Mouse (Mus musculus) heart, postnatal 0 days (tissue): ENCODE results near the gene Mrpl1. TPM values are rescaled to one million over a fixed set of nuclear protein-coding genes. Genes with fewer than 3 reads are reported as not detected.

ENCODE experiments used
- ATAC-seq: fragments of 200-750 bp; cut with Nextera tagmentation; 2 replicates; pipeline ENCODE4 v1.8.0; 2017; ENCODE audit warnings: low read depth, moderate number of reproducible peaks, moderate library complexity; ENCODE audit not compliant: insufficient read depth
- DNase-seq: peaks from one replicate; pipeline ENCODE4 v3.0.0-alpha.2; 2016; ENCODE audit warnings: low spot score
- H3K27ac ChIP-seq: fragments of 300-500 bp; sonication (generic); 2 replicates; pipeline ENCODE4 v1.5.1; 2014; ENCODE audit warnings: low read depth, mild to moderate bottlenecking
- H3K27me3 ChIP-seq: fragments of 300-500 bp; sonication (generic); 2 replicates; pipeline ENCODE4 v1.6.1; 2014; ENCODE audit warnings: low read length, mixed read lengths; ENCODE audit not compliant: control insufficient read depth, insufficient read depth
- H3K36me3 ChIP-seq: fragments of 300-500 bp; sonication (generic); replicated peaks from 2 replicates; pipeline ENCODE4 v1.6.1; 2014; ENCODE audit warnings: low read length, mixed read lengths; ENCODE audit not compliant: control insufficient read depth, insufficient read depth
- H3K4me1 ChIP-seq: fragments of 300-500 bp; sonication (generic); 2 replicates; pipeline ENCODE4 v1.6.1; 2014; ENCODE audit warnings: antibody characterized with exemption; ENCODE audit not compliant: control insufficient read depth, insufficient read depth
- H3K4me2 ChIP-seq: fragments of 300-500 bp; sonication (generic); 2 replicates; pipeline ENCODE4 v1.6.1; 2014; ENCODE audit warnings: low read depth, mild to moderate bottlenecking, low read length, moderate library complexity
- H3K4me3 ChIP-seq: fragments of 300-500 bp; sonication (generic); 2 replicates; pipeline ENCODE4 v1.5.1; 2014; ENCODE audit warnings: low read depth, low read length
- H3K9ac ChIP-seq: fragments of 300-500 bp; sonication (generic); replicated peaks from 2 replicates; pipeline ENCODE4 v1.6.1; 2014; ENCODE audit warnings: low read depth, low read length, mixed read lengths
- H3K9me3 ChIP-seq: fragments of 300-500 bp; sonication (generic); replicated peaks from 2 replicates; pipeline ENCODE4 v1.6.1; 2016; ENCODE audit warnings: low read length; ENCODE audit not compliant: control insufficient read depth
- CTCF ChIP-seq: IDR thresholded peaks from 2 replicates; pipeline ENCODE4 v1.5.1; 2016; ENCODE audit warnings: antibody characterized with exemption, control low read depth, low read depth
- EP300 ChIP-seq: IDR thresholded peaks from 2 replicates; pipeline ENCODE4 v1.6.1; 2016; ENCODE audit warnings: antibody characterized with exemption, low read depth
- WGBS: fragments of 180-500 bp; shearing (Covaris S2); extraction: QIAGEN DNeasy Blood & Tissue Kit; methylation state at CpG from one replicate; pipeline ENCODE4 v1.1.7; 2014; 5-methylcytosine and 5-hydroxymethylcytosine counted together
- polyA plus RNA-seq: library from polyadenylated mRNA; unstranded; fragments of >200 nt; fragmentation: Nextera tagmentation; extraction: Ambion mirVana; gene quantifications from 2 replicates; pipeline ENCODE4 v1.2.1, GENCODE M21; 2015
- total RNA-seq: library from RNA; depleted of rRNA; stranded (reverse); fragments of >200 nt; gene quantifications from 2 replicates; pipeline ENCODE4 v1.2.3, GENCODE M21; 2014; ENCODE audit warnings: low replicate concordance

Mrpl1 gene
- total and polyA plus RNA-seq, 2 experiments from 2014 or later: 18.3 to 29.7 TPM

DNA sequence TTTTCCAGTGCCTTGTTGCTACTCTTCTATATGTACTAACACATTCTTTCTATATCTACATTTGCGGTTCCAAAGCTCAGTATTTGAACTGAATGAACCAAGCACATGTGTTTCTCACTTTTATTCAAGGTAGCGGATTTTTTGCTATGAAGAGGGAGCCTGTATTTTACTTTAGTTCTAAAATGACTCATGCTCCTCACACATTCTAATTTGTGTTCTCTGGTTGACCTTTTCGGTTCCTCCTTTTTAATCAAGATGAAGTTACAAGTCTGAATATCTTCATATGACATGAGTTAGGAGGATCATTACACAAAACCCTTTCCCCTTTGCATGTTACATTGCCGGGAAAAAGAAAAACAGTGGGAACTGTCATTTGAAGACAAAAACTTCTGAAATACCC, 37.5 kb upstream of the Mrpl1 start:
- Histone ChIP-seq H3K27me3 (no peaks in the 10 kb centered on the region), H3K9me3 (peaks cover 3% of the 10 kb centered on the region; the same call in 1 of the 2 replicates), H3K36me3 (no peaks in the 10 kb centered on the region), H3K4me1 (no peaks in the 10 kb centered on the region), H3K27ac (no peak overlapping the region), H3K9ac (no peak overlapping the region), H3K4me2 (no peak overlapping the region), H3K4me3 (no peak overlapping the region)
- no peak for DNase-seq
- 88% methylated on average over 4 of the region's 4 CpGs for WGBS
- ATAC-seq: no peak
- TF ChIP-seq EP300: no peak

DNA sequence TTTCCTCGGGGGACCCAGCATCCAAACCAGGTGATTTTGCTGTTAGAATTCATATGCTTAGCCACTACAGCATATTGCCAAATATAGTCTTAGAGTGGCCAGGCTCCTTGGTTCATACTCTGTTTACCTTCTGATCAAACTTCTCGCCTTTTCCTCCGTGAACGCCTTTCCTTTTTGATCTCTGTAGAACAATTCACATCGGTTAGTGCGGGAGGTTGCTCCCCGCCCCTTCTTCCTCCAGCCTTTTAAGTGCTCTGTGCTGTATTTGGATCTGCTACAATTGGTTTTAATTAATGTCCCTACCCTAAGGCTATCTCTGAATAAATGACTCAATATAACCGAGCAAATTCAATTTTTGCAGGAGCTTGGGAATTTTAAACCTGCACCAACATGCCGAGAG, 33.2 kb upstream of the Mrpl1 start:
- H3K9me3 ChIP-seq: no peaks in the 10 kb centered on the region
- ATAC-seq (no peak), DNase-seq (no peak)
- no peaks in the 10 kb centered on the region for H3K4me1 ChIP-seq
- no peak overlapping the region for H3K4me3 ChIP-seq
- no peaks in the 10 kb centered on the region for H3K36me3 ChIP-seq
- no peak overlapping the region for H3K27ac ChIP-seq
- WGBS: 61% methylated on average over 9 of the region's 9 CpGs
- H3K27me3 ChIP-seq: no peaks in the 10 kb centered on the region
- no peak overlapping the region for H3K9ac ChIP-seq
- no peak for TF ChIP-seq EP300
- no peak for TF ChIP-seq CTCF
- peak overlapping the region; percentile 18; the same call in 1 of the 2 replicates for H3K4me2 ChIP-seq

DNA sequence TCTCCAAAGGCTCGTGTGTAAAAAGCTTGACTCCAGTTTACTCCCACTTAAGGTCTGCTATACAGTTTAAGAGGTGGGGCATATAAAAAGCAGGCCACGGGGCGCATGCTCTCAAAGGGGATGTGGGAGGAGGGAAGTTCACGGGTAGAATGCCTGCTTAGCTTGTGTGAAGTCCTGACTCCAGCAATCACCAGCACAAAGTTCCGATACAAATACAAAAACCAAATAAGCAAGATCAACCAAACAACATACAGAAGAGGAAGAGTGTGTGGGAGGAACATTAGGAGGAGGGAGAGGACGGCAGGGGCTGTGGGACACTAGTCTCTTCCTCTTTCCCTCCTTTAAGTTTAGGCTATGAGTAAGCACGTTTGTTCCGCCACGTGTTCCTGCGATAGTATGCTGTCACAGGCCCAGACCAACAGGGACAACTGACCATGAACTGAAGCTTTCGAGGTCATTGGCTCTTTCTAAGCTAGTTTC, 32.4 kb upstream of the Mrpl1 start:
- Histone ChIP-seq H3K27me3 (no peaks in the 10 kb centered on the region), H3K4me3 (no peak overlapping the region), H3K4me2 (no peak overlapping the region), H3K9me3 (no peaks in the 10 kb centered on the region), H3K9ac (no peak overlapping the region), H3K27ac (no peak overlapping the region), H3K4me1 (no peaks in the 10 kb centered on the region), H3K36me3 (no peaks in the 10 kb centered on the region)
- ATAC-seq (no peak), DNase-seq (no peak)
- WGBS: 61% methylated on average over 11 of the region's 11 CpGs
- no peak for TF ChIP-seq EP300
- TF ChIP-seq CTCF: no peak

- DNase-seq (no peak), ATAC-seq (no peak)
- Histone ChIP-seq H3K9ac (no peak overlapping the region), H3K27me3 (no peaks in the 10 kb centered on the region), H3K4me2 (no peak overlapping the region), H3K4me1 (peaks cover 7% of the 10 kb centered on the region), H3K4me3 (no peak overlapping the region), H3K9me3 (no peaks in the 10 kb centered on the region), H3K27ac (no peak overlapping the region), H3K36me3 (no peaks in the 10 kb centered on the region)
- 81% methylated on average over 2 of the region's 2 CpGs for WGBS
- no peak for TF ChIP-seq EP300
- TF ChIP-seq CTCF: no peak
Measured at GRCm38 (mm10) chr5:96183211-96183610, 26.1 kb upstream of the Mrpl1 start.

DNA sequence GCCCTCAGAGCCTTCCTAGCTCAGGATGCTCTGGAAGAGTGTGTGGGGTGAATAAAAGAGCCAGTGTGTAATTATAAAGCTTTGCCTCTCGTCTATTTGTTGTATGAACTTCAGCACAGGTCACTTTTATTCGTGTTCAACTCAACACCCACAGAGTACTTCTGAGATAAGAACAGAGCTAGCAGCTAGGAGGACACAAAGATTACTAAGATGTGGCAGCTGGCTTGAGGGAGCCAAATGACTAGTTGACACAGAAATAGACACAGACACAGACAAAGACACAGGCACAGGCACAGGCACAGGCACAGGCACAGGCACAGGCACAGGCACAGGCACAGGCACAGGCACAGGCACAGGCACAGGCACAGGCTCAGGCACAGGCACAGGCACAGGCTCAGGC, 25.3 kb upstream of the Mrpl1 start:
- peak; percentile 86 for ATAC-seq
- H3K9me3 ChIP-seq: no peaks in the 10 kb centered on the region
- no peaks in the 10 kb centered on the region for H3K27me3 ChIP-seq
- H3K9ac ChIP-seq: no peak overlapping the region
- TF ChIP-seq EP300: no peak
- TF ChIP-seq CTCF: no peak
- peak; percentile 67 for DNase-seq
- H3K4me2 ChIP-seq: no peak overlapping the region
- peak overlapping the region; percentile 34; the same call in 1 of the 2 replicates for H3K27ac ChIP-seq
- WGBS: 10% methylated on average over 2 of the region's 2 CpGs
- no peak overlapping the region for H3K4me3 ChIP-seq
- H3K4me1 ChIP-seq: peaks cover 7% of the 10 kb centered on the region
- H3K36me3 ChIP-seq: no peaks in the 10 kb centered on the region

GRCm38 (mm10) chr5:96189761-96190160, 19.5 kb upstream of the Mrpl1 start:
- Histone ChIP-seq H3K4me3 (no peak overlapping the region), H3K9me3 (no peaks in the 10 kb centered on the region), H3K27ac (no peak overlapping the region), H3K9ac (no peak overlapping the region), H3K27me3 (no peaks in the 10 kb centered on the region), H3K4me2 (no peak overlapping the region), H3K36me3 (no peaks in the 10 kb centered on the region), H3K4me1 (no peaks in the 10 kb centered on the region)
- ATAC-seq: no peak
- WGBS: 95% methylated on average over 1 of the region's 1 CpGs
- no peak for DNase-seq
- TF ChIP-seq EP300: no peak
- no peak for TF ChIP-seq CTCF
